8 mouse cellular contexts compared by ENCODE assay signal in genomic region chr1:144003904-144004740, GRCm38 (mm10). TPM values are rescaled to one million over a fixed set of nuclear protein-coding genes. Genes with fewer than 3 reads are reported as not detected.
A peak's percentile ranks its signal among the peaks of the same experiment; 100 is the strongest.
DNase-seq lines count a peak whose midpoint lies in the region; ATAC-seq lines count a peak whose summit lies in the region.

Gene Rgs2 (minus strand): TSS chr1:144004161.

- under 1% methylated on average over 57 of the region's 57 CpGs for WGBS in intestine, embryonic 14.5 days

- no peaks in the 10 kb centered on the region for H3K9me3 ChIP-seq in intestine, embryonic 14.5 days (ENCODE audit: control insufficient read depth, low read length)

- intact Hi-C loops in gastrocnemius, postnatal 14 days (cut with DNase I; ENCODE audit: low total_unique reads): loop anchor here (5.0 kb wide), 1 partner anchor 82 kb away; no protein-coding TSS in a partner anchor
- intact Hi-C loops in left cerebral cortex, postnatal 14 days (cut with DNase I): loop anchor here (5.0 to 10.0 kb wide), 3 partner anchors 87 to 371 kb away; no protein-coding TSS in a partner anchor

- H3K36me3 ChIP-seq in intestine, embryonic 14.5 days (ENCODE audit: control insufficient read depth, insufficient read depth, low read length): peaks cover 10% of the 10 kb centered on the region; the same call in 1 of the 2 replicates

- peak within 1 kb of the TSS; percentile 48 for H3K4me3 ChIP-seq in intestine, embryonic 14.5 days (ENCODE audit: low read depth, low read length)

- peak; percentile 99 for ATAC-seq in intestine, embryonic 14.5 days (replicated peaks; ENCODE audit: low FRiP score, low TSS enrichment, low read depth)

- DNase-seq in adipocyte (ENCODE audit: low spot score): peak; percentile 86
- peak; percentile 96 for DNase-seq in embryo, embryonic 10 days (ENCODE audit: low spot score)
- peak; percentile 95 for DNase-seq in gastrocnemius, postnatal 14 days
- DNase-seq in intestine, embryonic 14.5 days (ENCODE audit: low spot score): peak; percentile 98
- DNase-seq in left cerebral cortex, postnatal 14 days (ENCODE audit: low spot score in 2 of 2): peak; percentile 96 to 97
- peak; percentile 97 for DNase-seq in mesoderm, embryonic 11.5 days (ENCODE audit: low read depth, low spot score)
- peak; percentile 95 for DNase-seq in right cerebral cortex, postnatal 36 days (ENCODE audit: low spot score in 2 of 2)
- DNase-seq in yolk sac, embryonic 10.5 days (ENCODE audit: low spot score): peak; percentile 87

- peak within 1 kb of the TSS; percentile 95 for H3K4me2 ChIP-seq in intestine, embryonic 14.5 days (ENCODE audit: low read length)

- H3K4me1 ChIP-seq in intestine, embryonic 14.5 days (replicated peaks; ENCODE audit: control insufficient read depth, insufficient read depth, low read length): no peaks in the 10 kb centered on the region; the same call in 1 of the 2 replicates

- no peaks in the 10 kb centered on the region for H3K27me3 ChIP-seq in intestine, embryonic 14.5 days (replicated peaks; ENCODE audit: control insufficient read depth, insufficient read depth, low read length)

- peak within 1 kb of the TSS; percentile 57 for H3K27ac ChIP-seq in intestine, embryonic 14.5 days (ENCODE audit: low read depth)

- H3K9ac ChIP-seq in intestine, embryonic 14.5 days (ENCODE audit: low read length): peak within 1 kb of the TSS; percentile 48

RNA-seq across cellular contexts. Expression of gene Rgs2, which starts in this region (rescaled TPM):
- total RNA-seq in gastrocnemius, postnatal 14 days (2021): 10 to 100 TPM in 1 of 2 experiments, 1 to 10 TPM in 1; 9.8 to 12.9 TPM
- polyA plus RNA-seq in intestine, embryonic 14.5 days (2014; fragmentation: Nextera tagmentation; extraction: Ambion mirVana): 38.4 and 39.8 TPM in 2 replicates
- 10 to 100 TPM; 52.5 to 64.5 TPM for total RNA-seq in left cerebral cortex, postnatal 14 days (2021)

Comparison
In these comparisons a context has a peak if more than half of its experiments do, and no peak if none do; other contexts are left out.
1. Peak in every context shown above with its lines: DNase-seq, ATAC-seq, H3K4me3 ChIP-seq and H3K27ac ChIP-seq.